Comparison of ENCODE assay signal across 20 mouse cellular contexts in the genomic region with DNA sequence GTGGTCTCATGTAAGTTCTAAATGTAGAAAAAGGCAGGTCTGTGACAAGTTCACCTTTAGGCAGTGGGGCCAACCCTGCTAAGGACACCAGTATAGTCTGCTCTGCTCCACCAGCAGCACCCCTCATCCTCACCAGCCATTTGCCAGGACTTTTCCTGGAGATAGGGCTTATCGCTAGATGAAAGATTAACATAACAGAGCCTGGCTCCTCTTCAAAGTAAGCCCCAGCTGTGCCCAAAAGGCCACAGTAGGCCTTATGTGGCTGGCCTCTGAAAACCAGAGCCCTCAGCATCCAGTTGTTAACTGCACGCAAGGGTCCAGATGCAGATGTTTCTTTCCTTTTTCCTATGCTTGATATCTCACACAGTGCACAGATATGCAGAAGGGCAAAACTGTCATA. TPM values are rescaled to one million over a fixed set of nuclear protein-coding genes. Genes with fewer than 3 reads are reported as not detected.
DNase-seq lines count a peak whose midpoint lies in the region; ATAC-seq lines count a peak whose summit lies in the region.
"Had no signal": no experiment of that assay in that cellular context is flagged by ENCODE, and none has a peak within 500 bp of the region (broad histone marks: within the 10 kb centered on the region; RNA-seq: fewer than 3 reads in every experiment).

No protein-coding gene starts in this region.

- H3K4me1 ChIP-seq in heart, embryonic 12.5 days (replicated peaks): peaks cover 61% of the 10 kb centered on the region
- peaks cover 19% of the 10 kb centered on the region for H3K4me1 ChIP-seq in midbrain, embryonic 11.5 days (ENCODE audit: control insufficient read depth, insufficient read depth, low read length)
- peaks cover 13% of the 10 kb centered on the region for H3K4me1 ChIP-seq in midbrain, embryonic 15.5 days
- peaks cover 56% of the 10 kb centered on the region for H3K4me1 ChIP-seq in limb, embryonic 12.5 days (replicated peaks)

- no peak for ATAC-seq in heart, embryonic 12.5 days (ENCODE audit: insufficient number of reproducible peaks, low FRiP score)
- peak; percentile 13; the same call in 1 of the 2 replicates for ATAC-seq in midbrain, embryonic 11.5 days (ENCODE audit: low FRiP score)
- no peak for ATAC-seq in midbrain, embryonic 15.5 days (replicated peaks)
- no peak; the same call in 1 of the 2 replicates for ATAC-seq in limb, embryonic 12.5 days (ENCODE audit: insufficient number of reproducible peaks, insufficient read depth, low FRiP score, low TSS enrichment, low read depth)
- ATAC-seq: CD4-positive, CD25-positive, alpha-beta regulatory T cell, adult 4 months had no signal

- H3K4me3 ChIP-seq in heart, embryonic 12.5 days: no peak overlapping the region
- no peak overlapping the region for H3K4me3 ChIP-seq in midbrain, embryonic 11.5 days (ENCODE audit: low read depth, low read length)
- H3K4me3 ChIP-seq in midbrain, embryonic 15.5 days: no peak overlapping the region
- no peak overlapping the region for H3K4me3 ChIP-seq in limb, embryonic 12.5 days (replicated peaks)
- H3K4me3 ChIP-seq: erythroblast, embryonic 14.5 days; forebrain, embryonic 12.5 days; hindbrain, embryonic 13.5 days; liver, embryonic 13.5 days; megakaryocyte, embryonic 14.5 days had no signal

- DNase-seq in heart, postnatal 36 days: no peak
- no peak for DNase-seq in midbrain, embryonic 11.5 days (ENCODE audit: low spot score, missing footprints)
- no peak for DNase-seq in thymus, postnatal 25 days
- DNase-seq in left cerebral cortex, adult 9 months (ENCODE audit: low spot score in 2 of 2): no peak
- DNase-seq: adrenal gland, postnatal 25 days; cerebellum, adult 8-10 months; heart, postnatal 14 days; kidney, adult 2 months; liver, embryonic 13.5 days; lung, adult 2 months had no signal

- no peak overlapping the region for H3K9ac ChIP-seq in heart, embryonic 12.5 days
- H3K9ac ChIP-seq in midbrain, embryonic 11.5 days (ENCODE audit: low read length): no peak overlapping the region
- no peak overlapping the region for H3K9ac ChIP-seq in midbrain, embryonic 15.5 days
- no peak overlapping the region for H3K9ac ChIP-seq in limb, embryonic 12.5 days (replicated peaks)
- H3K9ac ChIP-seq: forebrain, embryonic 12.5 days; hindbrain, embryonic 13.5 days; liver, embryonic 13.5 days had no signal

- 41% methylated on average over 2 of the region's 2 CpGs for WGBS in heart, embryonic 12.5 days
- 70% methylated on average over 2 of the region's 2 CpGs for WGBS in midbrain, embryonic 11.5 days
- WGBS in midbrain, embryonic 15.5 days: 51% methylated on average over 2 of the region's 2 CpGs
- 61% methylated on average over 2 of the region's 2 CpGs for WGBS in limb, embryonic 12.5 days

- peaks cover 54% of the 10 kb centered on the region for H3K36me3 ChIP-seq in heart, embryonic 12.5 days
- H3K36me3 ChIP-seq in midbrain, embryonic 11.5 days (ENCODE audit: control insufficient read depth, insufficient read depth, low read length): peaks cover 5% of the 10 kb centered on the region; the same call in 1 of the 2 replicates
- H3K36me3 ChIP-seq in midbrain, embryonic 15.5 days (replicated peaks): no peaks in the 10 kb centered on the region
- H3K36me3 ChIP-seq in limb, embryonic 12.5 days: peaks cover 44% of the 10 kb centered on the region
- H3K36me3 ChIP-seq: liver, embryonic 13.5 days had no signal

- no peaks in the 10 kb centered on the region for H3K9me3 ChIP-seq in heart, embryonic 12.5 days (replicated peaks)
- no peaks in the 10 kb centered on the region for H3K9me3 ChIP-seq in midbrain, embryonic 11.5 days (ENCODE audit: control insufficient read depth, low read length)
- no peaks in the 10 kb centered on the region for H3K9me3 ChIP-seq in midbrain, embryonic 15.5 days
- no peaks in the 10 kb centered on the region for H3K9me3 ChIP-seq in limb, embryonic 12.5 days
- H3K9me3 ChIP-seq: forebrain, embryonic 12.5 days; hindbrain, embryonic 13.5 days; liver, embryonic 13.5 days; megakaryocyte, embryonic 14.5 days had no signal

- H3K4me2 ChIP-seq in heart, embryonic 12.5 days: no peak overlapping the region
- H3K4me2 ChIP-seq in midbrain, embryonic 11.5 days: no peak overlapping the region
- H3K4me2 ChIP-seq in midbrain, embryonic 15.5 days: no peak overlapping the region
- no peak overlapping the region for H3K4me2 ChIP-seq in limb, embryonic 12.5 days
- H3K4me2 ChIP-seq: forebrain, embryonic 12.5 days; heart, embryonic 11.5 days; hindbrain, embryonic 13.5 days; liver, embryonic 13.5 days had no signal

- H3K27me3 ChIP-seq in heart, embryonic 12.5 days (replicated peaks): no peaks in the 10 kb centered on the region
- no peaks in the 10 kb centered on the region for H3K27me3 ChIP-seq in midbrain, embryonic 11.5 days (ENCODE audit: control insufficient read depth, insufficient read depth, low read length)
- H3K27me3 ChIP-seq in midbrain, embryonic 15.5 days (replicated peaks): no peaks in the 10 kb centered on the region
- no peaks in the 10 kb centered on the region for H3K27me3 ChIP-seq in limb, embryonic 12.5 days
- H3K27me3 ChIP-seq: forebrain, embryonic 12.5 days; hindbrain, embryonic 13.5 days; liver, embryonic 13.5 days had no signal

- H3K27ac ChIP-seq in heart, embryonic 12.5 days (ENCODE audit: poor library complexity, severe bottlenecking): 0 out of 2 replicates have a peak overlapping the region, but pooled peaks have one; percentile 25
- no peak overlapping the region for H3K27ac ChIP-seq in midbrain, embryonic 11.5 days (ENCODE audit: low read depth, low read length)
- H3K27ac ChIP-seq in midbrain, embryonic 15.5 days: no peak overlapping the region
- peak overlapping the region; percentile 84 for H3K27ac ChIP-seq in limb, embryonic 12.5 days
- H3K27ac ChIP-seq: forebrain, embryonic 12.5 days; kidney, postnatal 0 days; liver, embryonic 13.5 days had no signal

- intact Hi-C loops in heart, postnatal 36 days (cut with DNase I): no loop called here

RNA-seq across cellular contexts. Expression of a gene that starts 45.1 kb away (rescaled TPM):
- polyA plus RNA-seq in heart, embryonic 12.5 days (2016; fragmentation: Nextera tagmentation; extraction: Ambion mirVana): 37.6 and 39.7 TPM in 2 replicates
- total RNA-seq in heart, postnatal 36 days (2021): 10 to 100 TPM; 63.1 to 64.9 TPM
- polyA plus RNA-seq in midbrain, embryonic 11.5 days (2014; fragmentation: Nextera tagmentation; extraction: Ambion mirVana): 22.1 and 25.0 TPM in 2 replicates
- polyA plus RNA-seq in midbrain, embryonic 15.5 days (2015; fragmentation: Nextera tagmentation; extraction: Ambion mirVana): 8.0 and 9.2 TPM in 2 replicates
- polyA plus RNA-seq in limb, embryonic 12.5 days (2016; fragmentation: Nextera tagmentation; extraction: Ambion mirVana): 64.7 and 69.5 TPM in 2 replicates
- polyA plus RNA-seq: CD4-positive, CD25-positive, alpha-beta regulatory T cell, adult 4 months; erythroblast, embryonic 14.5 days had no signal

Comparison
In these comparisons a context has a peak if more than half of its experiments do, and no peak if none do; other contexts are left out.
1. H3K27ac ChIP-seq: peak in heart, embryonic 12.5 days (single experiment) and limb, embryonic 12.5 days (single experiment); none in midbrain, embryonic 11.5 days (single experiment) and midbrain, embryonic 15.5 days (single experiment).